Mouse (Mus musculus): Measurements from ENCODE around the gene Ppp2r1b.
A peak's percentile ranks its signal among the peaks of the same experiment; 100 is the strongest.

Ppp2r1b gene

DNA sequence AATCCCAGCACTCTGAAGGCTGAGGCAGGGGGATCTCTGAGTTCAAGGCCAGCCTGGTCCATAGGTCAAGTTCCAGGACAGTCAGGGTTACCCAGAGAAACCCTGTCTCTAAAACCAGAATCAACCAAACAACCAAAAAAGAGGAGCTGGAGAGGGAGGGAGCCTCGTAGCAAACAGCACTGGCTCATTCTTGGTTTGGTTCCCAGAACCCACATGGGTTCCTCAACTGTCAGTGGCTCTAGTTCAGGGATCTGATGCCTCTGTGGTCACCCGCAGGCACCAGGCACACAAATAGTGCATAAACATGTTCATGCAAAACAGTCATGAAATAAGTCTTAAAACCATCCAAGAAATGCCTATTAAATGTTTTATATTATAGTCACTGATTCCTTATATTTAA is 23.1 kb downstream of the Ppp2r1b start:
- no peak for DNase-seq (ENCODE audit: low spot score)

DNA sequence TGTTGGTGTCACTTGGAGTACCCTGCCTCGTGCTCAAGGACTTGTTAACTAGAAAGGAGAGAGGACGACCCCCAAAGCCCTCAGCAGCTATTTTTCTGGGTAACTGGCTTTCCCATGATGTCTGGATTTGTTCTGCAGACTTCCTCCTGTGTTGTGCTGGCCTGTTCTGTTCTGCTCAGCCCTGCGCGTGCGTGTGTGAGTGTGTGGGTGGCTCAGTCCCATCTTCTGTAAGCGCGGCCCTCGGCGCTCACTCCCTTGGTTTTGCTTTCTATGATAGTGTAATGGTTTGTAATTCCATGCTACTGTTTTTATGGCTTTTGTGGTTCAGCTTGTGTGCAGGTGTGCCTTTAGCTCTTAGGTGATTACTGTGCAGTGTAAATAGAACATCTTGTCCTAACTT is 28.1 kb downstream of the Ppp2r1b start:
- no peak for DNase-seq (ENCODE audit: low spot score)

DNA sequence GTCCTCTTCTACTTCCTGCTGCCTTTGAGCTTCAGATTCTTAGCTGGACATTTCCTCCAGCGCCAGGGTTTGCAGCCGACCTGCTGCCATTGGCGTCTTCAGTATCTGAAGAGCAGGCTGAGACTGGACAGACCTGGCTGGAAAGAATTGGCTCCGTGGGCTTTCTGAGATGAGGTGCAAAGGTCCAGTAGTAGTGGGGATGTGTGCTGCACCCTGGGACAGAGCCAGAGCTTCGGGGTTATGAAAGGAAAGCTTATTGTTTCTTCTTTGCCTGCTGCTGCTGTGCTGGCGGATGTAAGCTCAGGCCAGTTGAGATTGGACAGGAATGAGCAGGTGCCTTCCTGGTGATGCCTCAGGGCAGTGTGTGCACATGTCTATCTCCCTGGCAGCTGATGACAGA is 28.9 kb downstream of the Ppp2r1b start:
- DNase-seq (ENCODE audit: low spot score) = no peak

DNA sequence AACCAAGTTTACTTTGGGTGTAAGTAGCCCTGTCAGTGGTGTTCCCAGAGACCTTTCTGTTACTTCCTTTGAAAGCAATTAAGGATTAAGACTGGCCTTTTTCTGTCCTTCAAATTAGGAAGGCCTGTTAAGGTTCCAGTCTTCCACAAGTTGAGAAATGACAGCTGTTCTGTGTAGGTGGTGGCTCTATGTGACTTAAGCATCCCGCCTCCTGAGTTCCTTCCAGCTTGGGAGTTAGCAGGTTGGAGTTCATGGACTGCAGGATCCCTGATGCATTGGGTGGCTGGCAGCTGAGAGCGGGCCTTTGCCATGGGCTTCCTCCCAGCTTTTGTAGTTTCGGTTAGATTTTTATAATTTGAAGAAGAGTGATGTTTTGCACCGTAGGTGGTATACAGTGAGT is 30.4 kb downstream of the Ppp2r1b start:
- DNase-seq (ENCODE audit: low spot score) = no peak

DNA sequence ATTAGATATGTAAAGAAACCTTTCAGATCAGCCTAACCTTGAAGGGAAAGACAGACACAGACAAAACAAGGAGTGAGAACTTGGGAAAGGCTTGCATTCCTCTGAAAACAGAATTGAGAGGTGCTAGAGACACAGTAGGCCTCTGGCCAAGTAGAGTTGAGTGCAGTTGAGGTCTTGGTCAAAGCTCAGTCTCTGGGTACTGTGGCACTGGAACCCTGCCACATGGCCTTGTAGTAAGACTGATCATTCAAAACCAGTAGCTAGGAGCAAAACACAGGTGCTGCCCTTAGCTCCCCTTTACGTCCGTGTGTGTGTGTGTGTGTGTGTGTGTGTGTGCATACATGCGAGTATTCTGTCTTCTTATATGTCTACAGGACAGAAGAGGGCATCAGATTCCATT is 31.2 kb downstream of the Ppp2r1b start:
- DNase-seq (ENCODE audit: low spot score) = no peak

DNA sequence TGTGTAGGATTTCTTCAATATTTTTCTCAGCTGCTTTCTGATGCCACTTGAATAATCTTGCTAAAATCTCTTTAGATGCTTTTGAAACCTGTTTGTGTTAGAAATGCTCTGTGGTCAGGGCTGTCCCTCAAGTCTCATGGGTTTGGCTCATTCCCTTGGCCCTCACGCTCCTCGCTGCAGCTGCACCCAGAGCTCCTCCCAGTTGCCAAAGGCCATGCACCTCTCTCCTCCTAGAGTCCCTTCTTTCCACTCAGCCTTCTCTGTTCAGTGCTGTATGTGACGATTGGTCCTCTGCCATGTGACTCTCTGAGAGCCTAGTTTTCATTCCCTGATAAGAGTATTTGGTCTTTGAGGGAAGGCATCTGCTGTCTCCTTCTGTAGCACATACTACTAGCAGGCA is 32.3 kb downstream of the Ppp2r1b start:
- DNase-seq (ENCODE audit: low spot score) = no peak

DNA sequence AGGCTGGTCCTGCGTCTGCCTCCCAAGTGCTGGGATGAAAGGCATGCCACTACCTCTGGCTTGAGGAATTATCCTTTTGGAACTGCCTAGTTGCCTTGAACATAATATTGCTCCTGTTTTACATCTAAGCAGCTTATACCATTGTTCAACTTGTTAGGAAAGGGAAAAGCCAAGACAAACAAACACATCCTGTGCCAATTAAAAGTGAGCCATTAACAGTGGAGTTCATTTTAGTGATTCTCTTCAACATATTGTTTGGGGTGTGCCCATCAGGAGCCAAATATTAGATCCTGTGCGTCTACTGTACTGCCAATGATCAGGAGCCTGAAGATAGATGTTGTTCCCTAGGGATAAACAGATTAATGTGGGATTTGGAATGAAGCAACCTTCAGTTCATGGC is 37.1 kb downstream of the Ppp2r1b start:
- DNase-seq (ENCODE audit: low spot score) = no peak

DNA sequence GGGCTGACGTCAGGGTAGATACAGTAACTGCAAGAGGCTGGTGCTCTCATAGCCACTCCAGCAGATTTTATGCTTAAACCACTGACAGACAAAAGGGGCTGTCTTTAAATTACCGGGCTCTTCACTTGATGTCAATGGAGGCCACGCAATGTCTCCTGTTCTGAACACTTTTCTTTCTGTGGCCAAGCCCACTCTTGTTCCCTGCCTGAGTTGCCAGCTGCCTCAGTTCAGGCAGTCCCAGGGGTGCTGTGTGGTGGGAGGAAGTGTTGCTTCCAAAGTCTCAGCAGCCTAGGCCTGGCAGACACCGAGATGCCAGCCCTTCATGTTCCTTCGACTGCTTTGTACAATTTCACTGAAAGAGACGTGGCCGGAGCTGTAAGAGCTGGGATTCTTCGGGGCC is 39.0 kb downstream of the Ppp2r1b start:
- DNase-seq (ENCODE audit: low spot score) = no peak

DNA sequence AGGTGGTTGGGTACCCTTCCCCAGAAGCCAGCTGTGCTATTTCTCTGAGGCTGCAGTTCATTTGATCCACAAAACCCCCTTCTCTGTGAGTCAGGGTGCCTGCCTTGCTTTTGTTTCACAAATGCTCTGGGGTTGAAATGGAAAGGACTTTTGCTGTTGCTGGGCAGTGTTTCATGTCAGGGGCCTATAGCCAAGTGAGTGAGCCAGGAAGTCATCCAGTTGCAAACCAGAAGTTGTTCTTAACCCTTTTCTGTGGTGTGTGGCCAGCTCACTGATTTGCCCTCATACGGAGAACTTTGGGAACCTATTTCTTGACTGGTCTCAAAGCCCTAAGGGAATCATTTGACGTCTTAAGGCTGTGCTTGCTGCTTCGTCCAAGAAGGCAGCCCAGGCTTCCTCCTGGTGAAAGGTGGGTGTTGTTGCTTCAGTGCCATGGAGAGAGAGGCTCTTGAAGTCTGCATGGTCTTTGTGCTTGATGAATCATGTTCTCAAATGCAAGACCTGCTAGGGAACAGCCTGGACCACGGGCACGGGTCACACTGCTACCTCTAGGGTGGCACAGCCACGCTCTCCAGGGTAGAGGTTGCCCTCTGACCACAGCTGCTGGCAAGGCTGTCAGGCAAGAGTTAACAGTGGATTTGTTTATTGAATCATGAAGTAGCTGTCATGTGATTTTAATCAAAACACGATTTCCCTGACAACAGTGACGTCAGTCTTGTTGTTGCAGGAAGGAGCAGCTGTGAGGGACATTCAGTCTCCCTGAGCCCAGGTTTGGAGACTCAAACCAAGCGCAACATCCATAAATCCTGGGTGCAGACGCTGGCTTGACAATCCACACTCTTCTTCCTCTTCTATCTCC is 39.9 kb downstream of the Ppp2r1b start:
- DNase-seq (ENCODE audit: low spot score) = peak; percentile 10

DNA sequence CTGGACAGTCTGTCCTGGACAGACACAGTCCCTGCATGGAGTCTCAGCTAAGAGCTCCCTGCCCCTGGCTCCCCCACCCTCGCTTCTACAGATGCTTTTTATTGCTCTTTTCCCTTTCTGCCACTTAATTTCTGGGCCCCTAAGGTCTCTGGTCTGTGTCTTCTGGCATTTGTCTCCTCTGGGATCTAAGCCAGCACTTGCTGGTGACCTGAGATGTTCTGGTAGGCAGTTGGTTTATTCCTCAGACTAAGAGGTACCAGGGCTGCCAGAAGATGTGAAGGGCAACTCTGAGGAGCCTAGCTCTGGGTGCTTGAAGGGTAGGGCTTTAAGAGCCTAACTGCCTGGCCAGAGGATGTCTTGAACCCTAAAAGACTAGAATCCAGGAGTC is 40.5 kb downstream of the Ppp2r1b start:
- no peak for DNase-seq (ENCODE audit: low spot score)

DNA sequence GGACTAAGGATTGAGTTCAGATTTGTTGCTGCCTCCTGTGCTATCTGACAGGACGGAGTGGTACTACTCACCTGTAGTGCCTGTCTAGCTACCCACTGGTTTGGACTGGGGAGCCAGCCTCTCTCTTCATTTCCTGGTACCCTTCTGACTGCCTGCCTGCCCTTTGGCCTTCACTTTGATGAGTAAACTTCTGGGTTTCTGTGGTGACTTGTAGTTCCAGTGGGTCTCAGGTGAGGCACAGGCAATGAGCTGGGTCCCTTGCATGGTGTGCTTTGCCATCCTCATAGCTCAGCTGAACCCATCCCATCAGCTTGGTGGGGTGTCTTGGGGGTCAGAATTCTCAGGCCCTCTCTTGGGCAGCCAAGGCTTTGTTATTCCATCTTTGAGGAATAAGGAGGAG is 41.8 kb downstream of the Ppp2r1b start:
- DNase-seq (ENCODE audit: low spot score) = no peak

DNA sequence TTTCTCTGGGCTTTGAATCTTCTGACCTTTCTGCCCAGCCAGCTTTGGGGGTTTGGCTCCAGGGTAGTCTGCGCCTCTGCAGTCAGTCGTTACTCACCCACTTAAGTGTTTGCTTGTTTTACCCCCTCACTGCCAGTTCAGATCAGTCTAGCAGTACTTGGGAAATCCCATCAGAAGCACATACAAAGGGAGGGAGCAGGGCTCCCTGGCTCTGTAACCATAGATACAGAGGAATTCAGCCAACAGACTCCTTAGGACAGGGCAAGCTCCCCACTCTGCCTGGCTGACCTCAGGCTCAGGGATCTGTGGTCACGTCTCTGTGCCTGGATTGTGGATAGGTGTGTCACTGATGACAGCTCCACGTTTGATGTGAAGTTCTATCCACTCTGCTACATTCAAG is 42.2 kb downstream of the Ppp2r1b start:
- no peak for DNase-seq (ENCODE audit: low spot score)

DNA sequence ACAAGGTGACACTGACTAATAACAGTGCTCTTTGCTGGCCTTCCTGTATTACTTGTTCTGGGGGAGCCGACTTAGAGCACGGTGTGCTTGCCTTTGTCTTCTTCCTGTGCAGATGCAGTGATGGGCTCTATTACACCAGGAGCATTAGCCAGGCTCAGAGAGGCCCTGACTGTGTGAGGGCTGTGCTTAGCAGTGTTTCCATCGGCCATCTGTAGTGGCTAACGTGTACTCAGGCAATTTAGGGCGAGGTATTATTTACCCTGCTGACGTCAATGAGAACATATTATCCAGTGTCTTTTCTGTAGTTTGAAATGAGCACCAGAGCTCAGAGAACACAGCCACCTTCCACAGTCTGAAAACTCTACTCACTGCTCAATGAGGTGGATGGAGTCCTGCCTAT is 44.1 kb downstream of the Ppp2r1b start:
- no peak for DNase-seq (ENCODE audit: low spot score)

DNA sequence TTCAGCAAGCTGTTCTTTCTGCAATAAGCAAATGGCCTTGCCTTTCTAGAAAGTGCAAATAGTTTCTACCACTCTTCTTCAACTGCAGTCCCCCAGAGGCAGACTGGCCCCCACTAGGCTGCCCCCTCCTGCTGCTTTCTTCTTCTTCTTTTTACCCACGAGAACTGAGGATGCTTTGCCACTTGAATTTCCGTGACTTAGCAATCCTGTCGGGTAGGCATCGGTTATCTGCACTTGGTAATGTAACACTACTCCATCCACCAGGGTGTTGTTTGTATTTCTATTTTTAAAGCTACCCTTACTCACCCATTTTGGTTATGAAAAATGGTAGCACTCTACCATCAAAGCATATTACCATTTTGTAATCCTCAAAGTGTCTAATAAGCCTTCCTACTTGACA is 44.9 kb downstream of the Ppp2r1b start:
- no peak for DNase-seq (ENCODE audit: low spot score)

DNA sequence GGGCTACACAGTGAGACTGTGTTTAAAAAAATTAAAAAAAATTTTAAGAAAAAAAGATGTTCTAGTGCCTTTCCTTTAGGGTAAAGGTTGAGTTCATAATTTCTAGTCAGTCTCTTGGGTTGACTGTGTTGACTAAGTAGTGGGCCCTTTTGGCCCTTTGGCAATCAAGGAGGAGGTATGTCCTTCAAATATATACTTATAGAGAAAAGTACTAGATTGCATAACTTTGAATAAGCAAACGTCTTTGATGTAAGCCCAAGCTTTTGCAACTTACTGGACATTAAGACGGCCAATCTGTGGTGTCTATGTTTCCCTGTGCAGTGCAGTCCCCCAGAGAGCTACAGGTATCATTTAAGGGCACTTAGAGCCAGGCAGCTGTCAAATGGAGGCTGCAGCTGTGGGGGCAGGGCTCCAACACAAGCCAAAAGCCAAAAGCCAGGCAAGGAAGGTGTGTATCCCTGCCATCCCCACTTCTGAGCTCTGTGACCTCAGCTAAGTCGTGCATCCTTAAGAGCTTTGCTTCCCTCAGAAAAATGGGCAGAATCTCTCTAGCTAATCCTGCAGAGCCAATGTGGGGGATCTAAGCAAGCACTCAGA is 45.5 kb downstream of the Ppp2r1b start:
- DNase-seq (ENCODE audit: low spot score) = no peak

DNA sequence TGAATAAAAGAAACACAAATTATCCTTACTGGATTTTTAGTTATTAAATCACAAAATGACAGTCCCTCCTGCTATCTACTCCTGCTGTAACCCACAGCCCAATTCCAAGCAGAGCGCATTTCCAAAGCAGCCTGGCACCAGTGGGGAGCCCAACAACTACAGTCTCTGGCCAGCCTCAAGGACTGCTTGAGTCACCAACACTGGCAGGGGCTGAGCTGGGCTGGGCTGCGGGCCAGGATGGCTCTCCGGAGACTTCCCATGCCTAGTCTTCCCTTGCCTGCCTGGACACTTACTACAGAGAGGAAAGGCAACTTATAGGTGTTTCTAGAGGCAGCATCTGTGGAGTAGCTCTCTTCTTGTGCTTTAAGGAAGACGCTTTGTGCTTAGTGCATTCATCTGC is 48.6 kb downstream of the Ppp2r1b start:
- DNase-seq (ENCODE audit: low spot score) = no peak

DNA sequence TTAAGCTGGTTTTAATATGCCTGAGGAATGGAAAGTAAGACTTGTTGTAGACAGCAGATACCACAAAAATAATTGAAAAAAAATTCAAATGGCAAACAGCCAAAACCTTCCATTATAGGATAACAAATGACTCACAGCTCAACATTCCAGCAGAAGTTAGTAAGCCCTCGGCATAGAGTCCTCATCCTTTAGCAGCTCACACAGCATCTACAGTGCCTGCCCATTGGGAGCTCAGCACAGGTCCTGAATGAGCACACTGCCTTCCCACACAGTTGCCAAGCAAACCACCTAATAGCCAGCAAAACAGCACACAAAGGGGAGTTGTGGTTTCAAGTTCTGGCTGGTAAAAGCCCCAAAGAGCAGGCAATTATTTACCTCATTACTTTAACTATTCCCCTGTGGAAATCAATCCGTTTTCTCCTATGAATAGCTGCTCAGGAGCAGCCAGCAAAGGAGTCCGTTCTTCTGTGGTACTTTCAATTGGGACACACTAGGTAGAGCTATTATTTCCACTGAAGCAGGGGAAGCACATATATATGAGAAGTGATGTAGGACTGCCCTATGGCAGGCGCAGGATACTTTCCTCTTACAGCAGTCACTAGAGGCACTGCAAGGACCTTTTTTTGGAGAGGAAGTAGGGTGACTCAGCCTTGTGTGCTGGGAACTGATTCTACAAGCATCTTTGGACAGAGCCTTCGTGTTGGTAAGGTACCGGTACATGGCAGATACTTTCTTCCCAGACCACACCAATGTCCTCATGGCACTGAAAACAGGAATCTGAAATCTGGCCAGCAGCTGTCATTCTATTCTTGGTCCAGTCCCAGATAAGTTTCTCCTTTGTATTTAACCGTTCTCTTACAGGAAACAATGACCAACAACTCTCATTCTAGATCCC is 55.2 kb downstream of the Ppp2r1b start:
- no peak for DNase-seq (ENCODE audit: low spot score)

DNA sequence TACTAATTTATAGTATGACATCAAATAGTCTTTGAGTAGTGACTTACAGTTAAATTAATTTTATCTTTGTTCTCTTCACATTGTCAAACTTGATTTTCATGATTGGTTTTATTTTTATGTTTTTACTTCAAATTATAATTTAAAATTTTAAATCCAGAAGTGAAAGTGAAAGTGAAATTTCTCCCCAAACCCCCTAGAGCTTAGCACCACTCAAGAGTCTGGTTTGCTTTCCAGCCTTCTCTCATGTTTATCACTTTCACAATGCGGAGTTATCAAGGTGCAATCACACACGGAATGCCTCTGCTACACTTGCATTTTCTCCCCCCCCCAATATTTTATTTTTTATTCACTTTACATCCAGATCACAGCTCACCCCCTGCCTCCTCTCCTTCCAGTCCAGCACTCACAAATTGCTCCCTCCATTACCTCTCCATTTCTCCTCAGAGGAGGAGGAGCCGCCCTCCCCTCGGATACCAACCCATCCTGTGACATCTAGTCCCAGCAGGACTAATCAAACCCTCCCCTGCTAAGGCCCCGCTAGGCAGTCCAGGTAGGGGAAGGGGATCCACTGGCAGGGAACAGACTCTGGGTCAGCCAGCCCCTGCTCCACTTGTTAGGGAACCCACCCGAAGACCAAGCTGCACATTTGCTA is 59.2 kb downstream of the Ppp2r1b start:
- DNase-seq (ENCODE audit: low spot score) = no peak

DNA sequence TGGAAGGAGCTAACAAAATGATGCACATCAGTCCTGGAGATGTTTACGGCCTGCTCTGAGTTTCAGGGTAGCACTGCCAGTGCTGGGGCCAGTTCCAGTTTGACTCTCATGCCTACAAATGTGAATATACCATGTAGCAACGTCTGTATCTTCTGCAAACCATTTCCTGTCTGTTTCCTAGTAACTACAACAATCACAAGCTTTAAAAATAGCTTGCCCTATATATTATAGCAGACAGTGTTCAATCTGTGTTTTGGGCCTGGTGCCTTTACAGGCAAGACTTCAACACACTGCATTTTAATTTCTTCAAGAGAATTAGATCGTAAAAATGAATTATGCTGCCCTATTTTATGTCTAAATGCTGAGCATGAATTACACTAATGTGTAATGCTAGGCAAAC is 60.2 kb downstream of the Ppp2r1b start:
- DNase-seq (ENCODE audit: low spot score) = no peak

DNA sequence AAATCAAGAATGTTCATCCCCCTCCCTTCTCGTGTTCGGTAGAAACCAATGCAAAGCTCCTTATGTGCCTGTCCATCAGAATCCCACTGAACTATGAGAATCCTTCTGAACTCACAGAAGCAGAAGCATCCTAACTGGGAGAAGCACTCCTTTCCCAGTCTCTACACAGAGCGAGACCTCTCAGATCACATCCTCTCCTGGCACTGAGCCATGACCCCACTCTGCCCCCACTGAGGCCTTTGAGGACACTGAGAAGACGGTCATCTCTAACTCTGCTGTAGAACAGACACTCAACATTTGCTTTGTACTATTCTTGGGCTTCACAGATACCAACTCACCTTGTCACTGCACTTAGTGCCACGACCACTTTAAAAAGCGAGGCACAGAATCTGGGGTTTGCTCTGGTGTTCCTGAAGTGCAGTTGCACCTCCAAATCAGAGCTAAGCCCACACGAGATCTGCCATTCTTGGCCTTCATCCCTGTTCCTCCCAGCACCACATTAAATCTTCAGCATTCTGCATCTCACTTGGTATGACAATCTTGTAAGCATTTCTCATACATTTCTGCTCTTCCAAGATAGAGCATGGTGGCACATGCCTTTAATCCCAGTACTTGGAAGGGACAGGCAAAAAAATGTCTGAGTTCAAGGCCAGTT is 66.9 kb downstream of the Ppp2r1b start:
- no peak for DNase-seq (ENCODE audit: low spot score)

DNA sequence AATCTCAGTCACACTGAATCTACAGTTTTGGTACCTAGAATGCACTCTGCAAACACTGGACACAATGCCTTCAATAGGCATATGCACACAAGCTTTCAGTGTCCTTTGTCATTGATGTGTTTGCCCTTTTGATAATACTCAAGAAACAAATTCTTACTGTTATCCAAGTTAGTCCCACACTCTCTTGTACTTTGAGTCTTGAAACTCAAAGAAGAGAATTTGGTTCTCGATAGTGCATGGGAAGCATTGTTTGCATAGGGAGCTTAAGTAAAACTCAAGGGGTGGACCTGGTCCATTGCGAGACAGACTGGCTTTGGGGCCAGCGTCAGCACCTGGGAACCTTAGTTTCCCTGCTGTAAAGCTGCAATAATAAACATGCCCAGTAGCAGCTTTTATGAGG is 73.0 kb downstream of the Ppp2r1b start:
- DNase-seq (ENCODE audit: low spot score) = no peak

DNA sequence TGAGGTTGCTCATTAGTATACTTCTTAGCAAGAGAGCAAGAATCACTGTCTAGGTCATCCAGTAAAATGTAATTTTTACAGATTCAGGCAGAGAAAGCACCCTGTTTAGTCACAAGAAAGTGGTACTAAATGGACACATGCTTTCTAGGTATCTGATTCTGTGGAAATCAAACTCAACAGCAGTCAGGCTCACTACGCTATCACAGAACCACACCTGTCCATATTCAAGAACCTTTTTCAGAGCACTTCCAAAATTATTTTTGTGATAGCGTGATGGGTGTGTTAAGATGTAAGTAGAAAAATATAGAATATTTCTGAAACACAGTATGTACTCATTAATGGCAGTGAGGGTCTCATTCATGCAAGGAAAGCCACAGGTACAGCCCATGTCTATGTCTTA is 74.5 kb downstream of the Ppp2r1b start:
- no peak for DNase-seq (ENCODE audit: low spot score)
